23 mouse cellular contexts compared by ENCODE assay signal in genomic region chr8:126814427-126814826, GRCm38 (mm10).
A peak's percentile ranks its signal among the peaks of the same experiment; 100 is the strongest.
DNase-seq lines count a peak whose midpoint lies in the region; ATAC-seq and TF ChIP-seq lines count a peak whose summit lies in the region.
"Had no signal": no experiment of that assay in that cellular context is flagged by ENCODE, and none has a peak within 500 bp of the region (broad histone marks: within the 10 kb centered on the region; RNA-seq: fewer than 3 reads in every experiment).

No protein-coding gene starts in this region.

- no peak overlapping the region for H3K4me3 ChIP-seq in MEL (ENCODE audit: control insufficient read depth in 1 of 2, insufficient read depth in 1 of 2, low read depth in 2 of 2, low read length in 2 of 2)
- no peak overlapping the region for H3K4me3 ChIP-seq in limb, embryonic 10.5 days
- no peak overlapping the region for H3K4me3 ChIP-seq in liver, embryonic 11.5 days (ENCODE audit: low read depth, low read length)
- H3K4me3 ChIP-seq: embryonic facial prominence, embryonic 15.5 days; erythroblast, embryonic 14.5 days; forebrain, embryonic 10.5 days; heart, embryonic 13.5 days; hindbrain, embryonic 12.5 days had no signal

- no peaks in the 10 kb centered on the region; a peak in 1 of 4 replicates for H3K27me3 ChIP-seq in MEL (ENCODE audit: control insufficient read depth in 1 of 2, insufficient read depth in 2 of 2, low read length in 2 of 2)
- peaks cover 4% of the 10 kb centered on the region; the same call in 1 of the 2 replicates for H3K27me3 ChIP-seq in limb, embryonic 10.5 days (ENCODE audit: low read depth, poor library complexity, severe bottlenecking)
- H3K27me3 ChIP-seq in liver, embryonic 11.5 days (replicated peaks; ENCODE audit: control insufficient read depth, insufficient read depth, low read length): no peaks in the 10 kb centered on the region
- H3K27me3 ChIP-seq: embryonic facial prominence, embryonic 15.5 days; heart, embryonic 13.5 days; hindbrain, embryonic 12.5 days; Patski had no signal

- H3K9me3 ChIP-seq in MEL (replicated peaks; ENCODE audit: insufficient read depth, low read length): no peaks in the 10 kb centered on the region
- H3K9me3 ChIP-seq in limb, embryonic 10.5 days (replicated peaks): no peaks in the 10 kb centered on the region; the same call in 1 of the 2 replicates
- peaks cover 5% of the 10 kb centered on the region for H3K9me3 ChIP-seq in liver, embryonic 11.5 days (ENCODE audit: control insufficient read depth, low read length)

- no peaks in the 10 kb centered on the region for H3K79me2 ChIP-seq in MEL (ENCODE audit: control insufficient read depth, insufficient read depth, low read length, poor library complexity)

- peak overlapping the region; percentile 19; the same call in 1 of the 2 replicates for H3K9ac ChIP-seq in MEL (ENCODE audit: control insufficient read depth, low read depth, low read length, poor library complexity, severe bottlenecking)
- no peak overlapping the region for H3K9ac ChIP-seq in liver, embryonic 11.5 days (ENCODE audit: low read depth, low read length)
- H3K9ac ChIP-seq: embryonic facial prominence, embryonic 15.5 days; heart, embryonic 13.5 days; hindbrain, embryonic 12.5 days had no signal

- TF ChIP-seq CTCF in MEL (IDR thresholded peaks at IDR 0.05 in 2 of 3, conservative IDR thresholded peaks at IDR 0.05 in 1 of 3; ENCODE audit: control insufficient read depth in 1 of 3, insufficient read depth in 1 of 3, low read depth in 2 of 3, low read length in 3 of 3, poor library complexity in 1 of 3, severe bottlenecking in 1 of 3): no peak

- peak; percentile 43 to 44; a peak in 3 of 4 replicates for TF ChIP-seq EP300 in MEL (IDR thresholded peaks at IDR 0.05; ENCODE audit: low read depth in 1 of 2, low read length in 2 of 2)

- no peak for TF ChIP-seq RAD21 in MEL (IDR thresholded peaks at IDR 0.05; ENCODE audit: low read depth, low read length)

- 73% methylated on average over 4 of the region's 4 CpGs for WGBS in limb, embryonic 10.5 days
- 45% methylated on average over 4 of the region's 4 CpGs for WGBS in liver, embryonic 11.5 days

- ATAC-seq in hematopoietic stem cell, adult 5-6 weeks (replicated peaks in 1 of 2; ENCODE audit: insufficient read depth in 1 of 2, low FRiP score in 2 of 2, low TSS enrichment in 1 of 2, low read depth in 1 of 2, poor library complexity in 2 of 2, severe bottlenecking in 2 of 2): peak; percentile 36 to 39; a peak in 2 of 4 replicates
- ATAC-seq in neutrophil, adult 5-6 weeks (ENCODE audit: extremely low read depth, insufficient number of reproducible peaks, low FRiP score, poor library complexity, severe bottlenecking): 0 out of 2 replicates have a peak, but pooled peaks have one; percentile 21
- ATAC-seq in liver, embryonic 11.5 days (replicated peaks; ENCODE audit: low FRiP score): no peak
- ATAC-seq: activated CD4-positive, CD25-positive, alpha-beta regulatory T cell, adult 4 months; forebrain, embryonic 14.5 days; hindbrain, embryonic 16.5 days; Patski had no signal

- H3K4me1 ChIP-seq in MEL (ENCODE audit: control insufficient read depth in 1 of 2, insufficient read depth in 2 of 2, low read length in 2 of 2): peaks cover 28 to 40% of the 10 kb centered on the region in 2 experiments
- H3K4me1 ChIP-seq in limb, embryonic 10.5 days: no peaks in the 10 kb centered on the region
- H3K4me1 ChIP-seq in liver, embryonic 11.5 days (replicated peaks; ENCODE audit: control insufficient read depth, insufficient read depth, low read length): no peaks in the 10 kb centered on the region; the same call in 1 of the 2 replicates
- H3K4me1 ChIP-seq: embryonic facial prominence, embryonic 15.5 days; hindbrain, embryonic 12.5 days had no signal

- peaks cover 0 to 36% of the 10 kb centered on the region in 2 experiments; a peak in 2 of 4 replicates for H3K36me3 ChIP-seq in MEL (ENCODE audit: control insufficient read depth in 1 of 2, insufficient read depth in 2 of 2, low read length in 2 of 2)
- 0 out of 2 replicates have a peak, but pooled peaks cover 2% of the 10 kb centered on the region for H3K36me3 ChIP-seq in limb, embryonic 10.5 days
- H3K36me3 ChIP-seq in liver, embryonic 11.5 days (ENCODE audit: control insufficient read depth, insufficient read depth, low read length): no peaks in the 10 kb centered on the region
- H3K36me3 ChIP-seq: embryonic facial prominence, embryonic 15.5 days; forebrain, embryonic 10.5 days; hindbrain, embryonic 12.5 days had no signal

- no peak overlapping the region for H3K4me2 ChIP-seq in liver, embryonic 11.5 days
- H3K4me2 ChIP-seq: embryonic facial prominence, embryonic 15.5 days; heart, embryonic 13.5 days; hindbrain, embryonic 12.5 days had no signal

- H3K27ac ChIP-seq in MEL (ENCODE audit: control insufficient read depth, low read depth, low read length): peak overlapping the region; percentile 100
- 0 out of 2 replicates have a peak overlapping the region, but pooled peaks have one; percentile 43 for H3K27ac ChIP-seq in limb, embryonic 10.5 days
- H3K27ac ChIP-seq in liver, embryonic 11.5 days (ENCODE audit: low read depth, low read length): no peak overlapping the region
- H3K27ac ChIP-seq: embryonic facial prominence, embryonic 15.5 days; forebrain, embryonic 10.5 days; heart, embryonic 13.5 days; hindbrain, embryonic 12.5 days had no signal

- peak; percentile 69 for DNase-seq in MEL (ENCODE audit: low read depth, low spot score)
- no peak for DNase-seq in limb, embryonic 10.5 days (ENCODE audit: low spot score)
- DNase-seq in lung, postnatal 25 days (ENCODE audit: low spot score): no peak
- DNase-seq in liver, embryonic 11.5 days (ENCODE audit: low spot score): no peak
- no peak for DNase-seq in cerebellum, postnatal 25 days
- DNase-seq in lung, postnatal 36 days: no peak
- DNase-seq: adrenal gland, postnatal 25 days; cerebellum, adult 18-20 months; cerebellum, adult 9-11 months; embryo, embryonic 11 days; gastrocnemius, postnatal 36 days; heart, postnatal 36 days had no signal

- no peak for TF ChIP-seq POLR2A in MEL (IDR thresholded peaks at IDR 0.05; ENCODE audit: control insufficient read depth in 1 of 2, insufficient read depth in 1 of 2, low read depth in 1 of 2, low read length in 2 of 2, poor library complexity in 1 of 2)

TF ChIP-seq in MEL, 35 proteins besides CTCF, POLR2A, EP300 and RAD21:
- 0 out of 2 replicates have a peak, but pooled peaks have one; percentile 15 for TF ChIP-seq SMC3 (IDR thresholded peaks at IDR 0.05; ENCODE audit: low read depth, low read length)
- no peak for TF ChIP-seq ZKSCAN1 (IDR thresholded peaks at IDR 0.05; ENCODE audit: low read depth, low read length)
- TF ChIP-seq SIN3A (IDR thresholded peaks at IDR 0.05; ENCODE audit: low read length): no peak
- no peak for TF ChIP-seq MYC (IDR thresholded peaks at IDR 0.05; ENCODE audit: low read depth, low read length)
- TF ChIP-seq MEF2A (IDR thresholded peaks at IDR 0.05; ENCODE audit: extremely low read depth, insufficient replicate concordance, low read depth, low read length, poor library complexity, severe bottlenecking): no peak
- no peak for TF ChIP-seq GABPA (IDR thresholded peaks at IDR 0.05; ENCODE audit: low read depth, low read length)
- no peak for TF ChIP-seq UBTF (IDR thresholded peaks at IDR 0.05; ENCODE audit: borderline replicate concordance, insufficient read depth, low read depth, low read length)
- TF ChIP-seq MXI1 (IDR thresholded peaks at IDR 0.05; ENCODE audit: low read depth, low read length): no peak
- TF ChIP-seq MAFK (IDR thresholded peaks at IDR 0.05; ENCODE audit: borderline replicate concordance, low read depth, low read length): no peak
- no peak for TF ChIP-seq TAL1 (IDR thresholded peaks at IDR 0.05; ENCODE audit: low read length)
- peak; percentile 50; the same call in 1 of the 2 replicates for TF ChIP-seq GATA1 (IDR thresholded peaks at IDR 0.05; ENCODE audit: low read depth, low read length)
- TF ChIP-seq MAX (IDR thresholded peaks at IDR 0.05; ENCODE audit: low read length): 0 out of 2 replicates have a peak, but pooled peaks have one; percentile 39
- no peak for TF ChIP-seq MYB (IDR thresholded peaks at IDR 0.05; ENCODE audit: low read depth, low read length)
- TF ChIP-seq CHD1 (IDR thresholded peaks at IDR 0.05; ENCODE audit: low read depth, low read length): no peak
- no peak for TF ChIP-seq ZC3H11A (IDR thresholded peaks at IDR 0.05; ENCODE audit: low read depth, low read length)
- peak; percentile 39; the same call in 1 of the 2 replicates for TF ChIP-seq ETS1 (IDR thresholded peaks at IDR 0.05; ENCODE audit: low read depth, low read length)
- peak; percentile 45; the same call in 1 of the 2 replicates for TF ChIP-seq TCF12 (IDR thresholded peaks at IDR 0.05; ENCODE audit: low read depth, low read length)
- TF ChIP-seq ZMIZ1 (IDR thresholded peaks at IDR 0.05; ENCODE audit: low read depth, low read length): 0 out of 2 replicates have a peak, but pooled peaks have one; percentile 46
- TF ChIP-seq TBP (IDR thresholded peaks at IDR 0.05; ENCODE audit: low read depth, low read length): no peak
- TF ChIP-seq JUND (IDR thresholded peaks at IDR 0.05; ENCODE audit: low read depth, low read length): no peak
- TF ChIP-seq E2F4 (IDR thresholded peaks at IDR 0.05; ENCODE audit: borderline replicate concordance, low read depth, low read length): no peak
- TF ChIP-seq RCOR1 (IDR thresholded peaks at IDR 0.05; ENCODE audit: low read depth, low read length): peak; percentile 51; the same call in 1 of the 2 replicates
- TF ChIP-seq ZNF384 (IDR thresholded peaks at IDR 0.05; ENCODE audit: low read depth, low read length): no peak
- TF ChIP-seq POLR2AphosphoS5 (IDR thresholded peaks at IDR 0.05; ENCODE audit: borderline replicate concordance, low read depth, low read length): no peak
- TF ChIP-seq BHLHE40 (IDR thresholded peaks at IDR 0.05; ENCODE audit: borderline replicate concordance, low read depth, low read length): no peak
- 0 out of 2 replicates have a peak, but pooled peaks have one; percentile 23 for TF ChIP-seq ELF1 (IDR thresholded peaks at IDR 0.05; ENCODE audit: low read depth, low read length)
- no peak for TF ChIP-seq MAZ (IDR thresholded peaks at IDR 0.05; ENCODE audit: low read depth, low read length)
- no peak for TF ChIP-seq CHD2 (IDR thresholded peaks at IDR 0.05; ENCODE audit: low read length)
